Mouse (Mus musculus) MEL-GATA-1-ER (cell line): Measurements from ENCODE around the gene Ptk6.

Experiments used
- DNase-seq: peaks from one replicate; pipeline ENCODE4 v3.0.0-alpha.2; 2012; ENCODE audit warnings: low read depth; ENCODE audit errors: extremely low read depth

Ptk6 gene

GRCm38 (mm10) chr2:181166469-181166868, 36.1 kb downstream of the Ptk6 start:
- DNase-seq: no peak

GRCm38 (mm10) chr2:181160821-181161220, 41.8 kb downstream of the Ptk6 start:
- no peak for DNase-seq

- no peak for DNase-seq
Observed at GRCm38 (mm10) chr2:181159771-181160170, 42.8 kb downstream of the Ptk6 start.

GRCm38 (mm10) chr2:181159091-181159514, 43.5 kb downstream of the Ptk6 start:
- no peak for DNase-seq

- no peak for DNase-seq
Observed at GRCm38 (mm10) chr2:181158471-181158870, 44.1 kb downstream of the Ptk6 start.

GRCm38 (mm10) chr2:181157716-181158302, 44.8 kb downstream of the Ptk6 start:
- DNase-seq: no peak

- no peak for DNase-seq
Observed at GRCm38 (mm10) chr2:181157180-181157579, 45.4 kb downstream of the Ptk6 start.

- no peak for DNase-seq
Observed at GRCm38 (mm10) chr2:181156248-181157121, 46.1 kb downstream of the Ptk6 start, which contains the start of gene Eef1a2. Gene Eef1a2, minus strand, starts transcription at chr2:181157014.

- DNase-seq: no peak
Observed at GRCm38 (mm10) chr2:181155801-181156200, 46.8 kb downstream of the Ptk6 start.

GRCm38 (mm10) chr2:181154831-181155415, 47.7 kb downstream of the Ptk6 start:
- no peak for DNase-seq

- DNase-seq: no peak
Observed at GRCm38 (mm10) chr2:181154361-181154760, 48.2 kb downstream of the Ptk6 start.

- DNase-seq: no peak
Observed at GRCm38 (mm10) chr2:181153837-181154236, 48.8 kb downstream of the Ptk6 start.

GRCm38 (mm10) chr2:181153131-181153530, 49.5 kb downstream of the Ptk6 start:
- DNase-seq: no peak

- no peak for DNase-seq
Observed at GRCm38 (mm10) chr2:181152701-181153100, 49.9 kb downstream of the Ptk6 start.

- no peak for DNase-seq
Observed at GRCm38 (mm10) chr2:181150281-181150680, 52.3 kb downstream of the Ptk6 start.

GRCm38 (mm10) chr2:181148318-181148955, 54.2 kb downstream of the Ptk6 start:
- no peak for DNase-seq

GRCm38 (mm10) chr2:181147546-181148317, 54.9 kb downstream of the Ptk6 start:
- no peak for DNase-seq

- no peak for DNase-seq
Observed at GRCm38 (mm10) chr2:181146976-181147545, 55.5 kb downstream of the Ptk6 start.

- DNase-seq: no peak
Observed at GRCm38 (mm10) chr2:181144675-181145074, 57.9 kb downstream of the Ptk6 start.
